Mouse (Mus musculus) lung, adult 10 weeks (tissue): Measurements from ENCODE around the gene Mospd1. TPM values are rescaled to one million over a fixed set of nuclear protein-coding genes. Genes with fewer than 3 reads are reported as not detected.

Experiments used
- polyA plus RNA-seq: library from polyadenylated mRNA; stranded (reverse); fragments of 350-450 nt; fragmentation: Illumina TruSeq; extraction: RNeasy Lipid Tissue Mini Kit (QIAGEN cat#74804); gene quantifications from one replicate; pipeline ENCODE4 v1.2.3, GENCODE M21; 2014; ENCODE audit warnings: low read depth, low replicate concordance; ENCODE audit not compliant: insufficient read depth

Gene Mospd1
- 10.6 TPM for polyA plus RNA-seq

GRCm38 (mm10) chrX:53370366-53370740, at the start of gene Mospd1:
Gene Mospd1, minus strand, starts transcription at chrX:53370502.

Other genes with a start within 250 kb of the Mospd1 start
- gene Plac1, start 130.4 kb downstream of the Mospd1 start, polyA plus RNA-seq: not detected
- gene Fam122b, start 100.7 kb downstream of the Mospd1 start, polyA plus RNA-seq: 2.5 TPM
- gene Fam122c, start 97.1 kb downstream of the Mospd1 start, polyA plus RNA-seq: not detected
- gene Etd, start 64.4 kb upstream of the Mospd1 start, polyA plus RNA-seq: not detected
- 21.4 TPM for gene Rtl8c, start 237.5 kb upstream of the Mospd1 start, polyA plus RNA-seq
- gene Gm14597, start 238.5 kb upstream of the Mospd1 start, polyA plus RNA-seq: not detected